Comparison of ENCODE assay signal across 8 mouse cellular contexts in genomic region chr17:24472512-24472911, GRCm38 (mm10). TPM values are rescaled to one million over a fixed set of nuclear protein-coding genes. Genes with fewer than 3 reads are reported as not detected.
DNase-seq lines count a peak whose midpoint lies in the region; ATAC-seq lines count a peak whose summit lies in the region.

No protein-coding gene starts in this region.

- no peak for ATAC-seq in cerebellum, adult (ENCODE audit: insufficient number of reproducible peaks, low FRiP score, low TSS enrichment)
- no peak for ATAC-seq in erythroid progenitor cell, adult 5-6 weeks (replicated peaks; ENCODE audit: low FRiP score, poor library complexity, severe bottlenecking)

- peak; percentile 82 for DNase-seq in cerebellum, adult 11-12 months
- DNase-seq in cerebellum, postnatal 10 days: peak; percentile 77 to 81
- peak; percentile 44 to 53 for DNase-seq in heart, adult 9 months (ENCODE audit: low spot score in 2 of 2)
- peak; percentile 95 for DNase-seq in kidney, adult 9 months
- DNase-seq in lung, postnatal 10 days: peak; percentile 62
- no peak for DNase-seq in yolk sac, embryonic 10.5 days (ENCODE audit: low spot score)

RNA-seq across cellular contexts. Expression of gene Bricd5, which starts 1.2 kb away (rescaled TPM):
- total RNA-seq in erythroid progenitor cell, adult 5-6 weeks (2015; ENCODE audit: low replicate concordance): not detected in 2 replicates
- 2.1 TPM in 1 of 2 replicates, not detected in the other for total RNA-seq in erythroid progenitor cell, adult 5-6 weeks (2017; ENCODE audit: low replicate concordance)

RNA-seq across cellular contexts. Expression of gene Pgp, which starts 2.3 kb away (rescaled TPM):
- total RNA-seq in erythroid progenitor cell, adult 5-6 weeks (2015; ENCODE audit: low replicate concordance): 28.1 and 48.6 TPM in 2 replicates
- 35.8 and 43.4 TPM in 2 replicates for total RNA-seq in erythroid progenitor cell, adult 5-6 weeks (2017; ENCODE audit: low replicate concordance)

RNA-seq across cellular contexts. Expression of gene E4f1, which starts 2.4 kb away (rescaled TPM):
- total RNA-seq in erythroid progenitor cell, adult 5-6 weeks (2015; ENCODE audit: low replicate concordance): 34.8 and 64.5 TPM in 2 replicates
- 24.8 and 28.7 TPM in 2 replicates for total RNA-seq in erythroid progenitor cell, adult 5-6 weeks (2017; ENCODE audit: low replicate concordance)

RNA-seq across cellular contexts. Expression of gene Mlst8, which starts 6.4 kb away (rescaled TPM):
- 6.5 and 27.7 TPM in 2 replicates for total RNA-seq in erythroid progenitor cell, adult 5-6 weeks (2015; ENCODE audit: low replicate concordance)
- total RNA-seq in erythroid progenitor cell, adult 5-6 weeks (2017; ENCODE audit: low replicate concordance): 16.8 and 20.5 TPM in 2 replicates

RNA-seq across cellular contexts. Expression of gene Caskin1, which starts 15.9 kb away (rescaled TPM):
- not detected in 2 replicates for total RNA-seq in erythroid progenitor cell, adult 5-6 weeks (2015; ENCODE audit: low replicate concordance)
- total RNA-seq in erythroid progenitor cell, adult 5-6 weeks (2017; ENCODE audit: low replicate concordance): not detected in 2 replicates
